Mouse (Mus musculus) colon, adult 2 months (tissue): Measurements from ENCODE around the gene Itga11. TPM values are rescaled to one million over a fixed set of nuclear protein-coding genes. Genes with fewer than 3 reads are reported as not detected.

ENCODE experiments used
- polyA plus RNA-seq: library from polyadenylated mRNA; depleted of rRNA; stranded (reverse); fragments of >200 nt; gene quantifications from 2 replicates; pipeline ENCODE4 v1.2.3, GENCODE M21; 2012; rRNA removed

The Itga11 gene
- polyA plus RNA-seq = 4.3 and 5.0 TPM in 2 replicates

DNA sequence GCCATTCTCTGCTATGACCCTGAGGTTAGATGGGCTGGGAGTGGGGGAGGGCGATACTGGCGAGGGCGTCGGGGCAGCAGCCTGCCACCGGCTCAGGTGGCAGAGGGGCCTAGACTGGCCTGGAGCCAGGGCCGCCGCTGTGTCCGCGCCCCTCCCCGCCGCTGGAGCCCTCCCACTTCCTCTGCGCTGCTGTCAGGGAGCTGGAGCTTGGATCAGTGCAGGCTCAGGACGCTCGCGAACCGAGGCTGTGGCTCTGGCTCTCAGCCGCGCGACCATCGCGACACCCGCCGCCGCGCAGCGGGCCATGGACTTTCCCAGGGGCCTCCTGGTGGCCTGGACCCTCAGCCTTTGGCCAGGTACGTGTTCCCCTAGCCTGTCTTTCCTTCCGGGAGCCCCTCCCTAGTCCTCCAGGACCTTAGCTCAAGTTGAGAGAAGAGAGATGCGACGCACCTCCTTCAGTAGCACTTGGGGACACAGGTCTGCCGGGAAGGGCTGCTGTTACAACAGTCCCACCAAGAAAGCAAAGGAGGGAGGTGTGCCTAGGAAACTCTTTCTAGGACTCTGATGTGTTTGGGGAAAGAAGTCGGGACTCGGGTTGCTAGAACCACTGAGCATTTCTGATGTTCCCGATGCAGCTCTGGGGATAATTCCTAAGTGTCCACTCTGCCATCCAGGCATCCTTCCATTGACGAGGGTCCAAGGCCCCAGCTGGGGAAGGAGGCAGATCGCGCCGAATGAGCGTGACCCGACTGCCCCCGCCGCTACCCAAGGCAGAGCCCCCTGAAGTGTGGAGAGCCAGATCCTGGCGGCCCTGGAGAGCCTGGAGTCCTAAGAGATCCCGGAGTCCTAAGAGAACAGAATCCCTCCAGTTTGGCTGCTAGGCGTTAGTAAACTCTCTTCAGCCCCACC lies at the start of gene Itga11:
Gene Itga11, plus strand, starts transcription at position 186 of the 909 bp plus-strand sequence.

DNA sequence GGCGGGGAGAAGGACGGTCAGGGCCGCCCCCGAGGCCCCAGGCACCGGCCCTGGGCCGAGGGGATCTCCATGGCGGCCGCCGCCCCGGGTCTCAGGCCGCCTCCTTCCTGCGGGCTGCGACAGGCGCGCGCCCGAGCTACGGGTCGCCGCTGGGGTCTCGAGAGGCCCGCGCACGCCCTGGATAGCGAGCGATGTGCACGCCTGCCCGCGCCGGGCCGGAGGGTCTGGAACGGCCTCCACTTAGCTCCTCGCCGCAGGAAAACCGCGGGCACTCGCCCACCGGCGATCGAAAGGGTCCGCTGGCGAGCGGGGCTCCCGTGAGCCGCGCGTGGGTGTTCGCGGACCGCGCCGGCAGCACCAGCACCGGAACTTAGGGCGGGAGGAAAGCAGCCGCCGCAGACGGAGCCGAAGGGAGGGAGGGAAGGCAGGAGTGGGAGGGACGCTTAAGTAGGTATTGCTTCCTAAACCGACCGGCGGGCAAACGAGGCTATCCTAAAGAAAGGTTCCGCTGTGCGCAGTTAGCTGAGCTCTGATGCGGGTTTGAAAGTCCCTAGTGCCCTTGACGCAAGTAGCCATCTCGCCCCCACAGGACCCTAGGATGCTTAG lies 134.0 kb downstream of the Itga11 start, which contains the start of gene Fem1b:
Gene Fem1b, minus strand, starts transcription at position 419 of the 606 bp plus-strand sequence.

Other genes starting within 250 kb of the Itga11 start
- 5.2 and 5.6 TPM in 2 replicates for gene Coro2b, start 140.8 kb upstream of the Itga11 start, polyA plus RNA-seq
- gene Fem1b, start 134.1 kb downstream of the Itga11 start, polyA plus RNA-seq = 6.1 and 6.5 TPM in 2 replicates
- gene Cln6, start 161.0 kb downstream of the Itga11 start, polyA plus RNA-seq = 76.6 and 80.1 TPM in 2 replicates
- 37.8 and 50.1 TPM in 2 replicates for gene Calml4, start 180.3 kb downstream of the Itga11 start, polyA plus RNA-seq